ENCODE assay signal across 11 mouse cellular contexts in the genomic region with DNA sequence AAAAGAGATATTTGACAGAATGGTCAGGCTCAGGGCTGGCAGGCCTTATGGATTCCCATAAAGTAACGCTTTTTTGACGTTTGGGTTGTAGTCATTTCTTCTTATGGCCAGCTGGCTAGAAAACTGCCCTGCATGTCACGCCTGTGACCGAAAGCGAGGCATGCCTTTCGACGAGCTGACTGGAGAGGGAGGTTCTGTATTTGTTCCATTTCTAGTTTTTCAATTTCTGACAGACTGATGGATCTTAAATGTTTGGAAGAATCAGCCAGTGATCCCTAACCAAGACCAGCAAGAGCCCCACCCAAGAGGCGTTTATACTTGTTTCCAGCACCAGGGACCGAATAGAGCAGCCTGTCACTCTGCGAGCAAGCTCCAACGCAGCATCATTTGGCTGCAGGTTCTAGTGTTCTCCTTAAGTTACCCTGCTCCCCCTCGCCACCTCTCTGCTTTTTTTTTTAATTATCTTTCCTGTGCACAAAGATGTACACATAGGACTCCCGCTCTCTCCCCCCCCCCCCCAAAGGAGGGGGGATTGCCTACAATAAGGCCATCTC.
DNase-seq lines count a peak whose midpoint lies in the region; ATAC-seq and TF ChIP-seq lines count a peak whose summit lies in the region.
"Had no signal": no experiment of that assay in that cellular context is flagged by ENCODE, and none has a peak within 500 bp of the region (broad histone marks: within the 10 kb centered on the region; RNA-seq: fewer than 3 reads in every experiment).

No protein-coding gene starts in this region.

- H3K27me3 ChIP-seq in heart, embryonic 15.5 days = no peaks in the 10 kb centered on the region
- no peaks in the 10 kb centered on the region for H3K27me3 ChIP-seq in forebrain, embryonic 10.5 days (ENCODE audit: poor library complexity, severe bottlenecking)
- no peaks in the 10 kb centered on the region for H3K27me3 ChIP-seq in midbrain, embryonic 11.5 days (ENCODE audit: control insufficient read depth, insufficient read depth, low read length)

- 57% methylated on average over 13 of the region's 13 CpGs for WGBS in heart, embryonic 15.5 days
- 36% methylated on average over 13 of the region's 13 CpGs for WGBS in forebrain, embryonic 10.5 days
- WGBS in midbrain, embryonic 11.5 days = 31% methylated on average over 13 of the region's 13 CpGs

- H3K4me2 ChIP-seq in heart, embryonic 15.5 days = peak overlapping the region; percentile 22
- peak overlapping the region; percentile 50 for H3K4me2 ChIP-seq in midbrain, embryonic 11.5 days

- no peaks in the 10 kb centered on the region for H3K36me3 ChIP-seq in heart, embryonic 15.5 days
- no peaks in the 10 kb centered on the region for H3K36me3 ChIP-seq in forebrain, embryonic 10.5 days (replicated peaks)
- no peaks in the 10 kb centered on the region for H3K36me3 ChIP-seq in midbrain, embryonic 11.5 days (ENCODE audit: control insufficient read depth, insufficient read depth, low read length)

- no peak for TF ChIP-seq CTCF in brain, embryonic 14.5 days (IDR thresholded peaks at IDR 0.05; ENCODE audit: borderline replicate concordance, extremely low read depth, insufficient read depth, insufficient read length)

- H3K4me1 ChIP-seq in heart, embryonic 15.5 days (replicated peaks) = no peaks in the 10 kb centered on the region
- H3K4me1 ChIP-seq in forebrain, embryonic 10.5 days = peaks cover 17% of the 10 kb centered on the region
- peaks cover 10% of the 10 kb centered on the region; the same call in 1 of the 2 replicates for H3K4me1 ChIP-seq in midbrain, embryonic 11.5 days (ENCODE audit: control insufficient read depth, insufficient read depth, low read length)

- TF ChIP-seq POLR2A in brain, embryonic 14.5 days (IDR thresholded peaks at IDR 0.05; ENCODE audit: borderline replicate concordance, extremely low read depth, insufficient read depth, insufficient read length, poor library complexity, severe bottlenecking) = no peak

- no peaks in the 10 kb centered on the region for H3K9me3 ChIP-seq in heart, embryonic 15.5 days (replicated peaks)
- no peaks in the 10 kb centered on the region for H3K9me3 ChIP-seq in forebrain, embryonic 10.5 days
- no peaks in the 10 kb centered on the region for H3K9me3 ChIP-seq in midbrain, embryonic 11.5 days (ENCODE audit: control insufficient read depth, low read length)

- H3K4me3 ChIP-seq in heart, embryonic 15.5 days = no peak overlapping the region
- H3K4me3 ChIP-seq in forebrain, embryonic 10.5 days = peak overlapping the region; percentile 42
- H3K4me3 ChIP-seq in midbrain, embryonic 11.5 days (ENCODE audit: low read depth, low read length) = peak overlapping the region; percentile 25

- ATAC-seq in heart, embryonic 15.5 days (replicated peaks; ENCODE audit: insufficient number of reproducible peaks, insufficient read depth, low FRiP score, low read depth) = no peak
- ATAC-seq in midbrain, embryonic 11.5 days (ENCODE audit: low FRiP score) = peak; percentile 30; the same call in 1 of the 2 replicates

- no peak for DNase-seq in heart, adult 8-10 months (ENCODE audit: low spot score)
- DNase-seq in brain, embryonic 14.5 days (ENCODE audit: low read depth) = peak; percentile 74
- DNase-seq in forebrain, embryonic 10.5 days (ENCODE audit: extremely low spot score, low spot score) = peak; percentile 16
- DNase-seq in midbrain, embryonic 11.5 days (ENCODE audit: low spot score, missing footprints) = peak; percentile 89
- DNase-seq in left cerebral cortex, adult 11 months (ENCODE audit: low spot score) = no peak
- DNase-seq in left cerebral cortex, postnatal 10 days (ENCODE audit: extremely low spot score in 1 of 2, low spot score in 2 of 2) = no peak
- DNase-seq in adrenal gland, postnatal 25 days = no peak
- DNase-seq: adrenal gland, adult 2 months; kidney, adult 11 months; liver had no signal

- no peak overlapping the region for H3K27ac ChIP-seq in heart, embryonic 15.5 days
- peak overlapping the region; percentile 49; the same call in 1 of the 2 replicates for H3K27ac ChIP-seq in forebrain, embryonic 10.5 days
- H3K27ac ChIP-seq in midbrain, embryonic 11.5 days (ENCODE audit: low read depth, low read length) = no peak overlapping the region

- intact Hi-C loops in left cerebral cortex, postnatal 10 days (cut with DNase I) = no loop called here

- no peak overlapping the region for H3K9ac ChIP-seq in heart, embryonic 15.5 days
- peak overlapping the region; percentile 38 for H3K9ac ChIP-seq in midbrain, embryonic 11.5 days (ENCODE audit: low read length)

Comparison
In these comparisons a context has a peak if more than half of its experiments do, and no peak if none do; other contexts are left out.
1. DNase-seq: peak in brain, embryonic 14.5 days (single experiment), forebrain, embryonic 10.5 days (single experiment) and midbrain, embryonic 11.5 days (single experiment); none in heart, adult 8-10 months (single experiment), left cerebral cortex, adult 11 months (single experiment), left cerebral cortex, postnatal 10 days (0 of 2) and adrenal gland, postnatal 25 days (single experiment).